8 mouse cellular contexts compared by ENCODE assay signal in the genomic region with DNA sequence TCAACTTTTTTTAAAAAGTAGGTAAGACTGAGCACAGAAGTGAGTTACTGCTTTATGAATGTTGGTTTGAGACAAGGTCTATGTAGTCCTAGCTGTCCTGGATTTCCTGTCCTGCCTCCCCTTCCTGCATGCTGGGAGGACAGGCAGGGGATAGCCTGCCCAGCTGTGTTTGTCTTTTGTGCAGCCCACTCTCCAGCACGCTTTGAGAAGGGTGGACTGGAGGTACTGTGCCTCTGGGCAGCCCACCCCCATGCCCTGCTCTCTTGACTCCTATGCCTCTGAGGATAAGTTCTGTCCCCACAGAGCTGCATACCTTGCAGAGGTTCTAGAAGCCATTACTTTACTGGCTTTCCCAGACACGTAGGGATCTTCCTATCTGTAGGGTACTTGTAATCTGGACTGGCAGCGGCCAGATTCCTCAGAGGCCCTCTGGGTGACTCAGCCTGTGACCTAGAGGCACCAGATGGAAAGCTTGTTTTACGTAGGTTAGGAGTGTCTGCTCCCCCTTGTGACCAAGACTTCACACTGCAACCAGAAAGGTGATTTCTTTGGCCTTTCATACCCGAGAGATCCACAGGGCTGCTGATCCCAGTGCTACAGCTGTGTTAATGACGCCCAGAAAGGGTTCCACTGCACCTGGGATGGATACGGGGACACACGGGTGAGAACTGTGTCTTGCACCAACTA. TPM values are rescaled to one million over a fixed set of nuclear protein-coding genes. Genes with fewer than 3 reads are reported as not detected.
DNase-seq lines count a peak whose midpoint lies in the region; ATAC-seq lines count a peak whose summit lies in the region.

No protein-coding gene starts in this region.

- H3K27me3 ChIP-seq in limb, embryonic 15.5 days, result no peaks in the 10 kb centered on the region
- H3K27me3 ChIP-seq in midbrain, embryonic 15.5 days (replicated peaks), result no peaks in the 10 kb centered on the region
- H3K27me3 ChIP-seq in stomach, embryonic 16.5 days (ENCODE audit: control insufficient read depth, insufficient read depth, low read length), result no peaks in the 10 kb centered on the region

- ATAC-seq in limb, embryonic 15.5 days (ENCODE audit: insufficient number of reproducible peaks, low FRiP score, low TSS enrichment, low read depth), result no peak
- ATAC-seq in midbrain, embryonic 15.5 days (replicated peaks), result peak; percentile 60
- peak; percentile 74; the same call in 1 of the 2 replicates for ATAC-seq in stomach, embryonic 16.5 days (ENCODE audit: insufficient read depth, low FRiP score)

- H3K4me3 ChIP-seq in limb, embryonic 15.5 days, result no peak overlapping the region
- no peak overlapping the region for H3K4me3 ChIP-seq in midbrain, embryonic 15.5 days
- no peak overlapping the region for H3K4me3 ChIP-seq in stomach, embryonic 16.5 days (replicated peaks; ENCODE audit: low read length)

- no peak overlapping the region for H3K4me2 ChIP-seq in limb, embryonic 15.5 days
- H3K4me2 ChIP-seq in midbrain, embryonic 15.5 days, result no peak overlapping the region
- no peak overlapping the region for H3K4me2 ChIP-seq in stomach, embryonic 16.5 days (ENCODE audit: low read depth, low read length)

- peak overlapping the region; percentile 60; the same call in 1 of the 2 replicates for H3K27ac ChIP-seq in limb, embryonic 15.5 days
- 0 out of 2 replicates have a peak overlapping the region, but pooled peaks have one; percentile 9 for H3K27ac ChIP-seq in midbrain, embryonic 15.5 days
- peak overlapping the region; percentile 77 for H3K27ac ChIP-seq in stomach, embryonic 16.5 days (ENCODE audit: low read length)

- DNase-seq in urinary bladder, postnatal 14 days (ENCODE audit: low spot score), result peak; percentile 70
- DNase-seq in urinary bladder, postnatal 10 days (ENCODE audit: low spot score), result no peak
- peak; percentile 74 to 82 for DNase-seq in cerebellum, postnatal 10 days
- DNase-seq in gastrocnemius, postnatal 10 days, result peak; percentile 49
- peak; percentile 73 for DNase-seq in hindlimb bud, embryonic 11.5 days (ENCODE audit: extremely low spot score, low read depth, low spot score)

- peaks cover 7% of the 10 kb centered on the region for H3K4me1 ChIP-seq in limb, embryonic 15.5 days
- peaks cover 2% of the 10 kb centered on the region; the same call in 1 of the 2 replicates for H3K4me1 ChIP-seq in midbrain, embryonic 15.5 days
- peaks cover 4% of the 10 kb centered on the region for H3K4me1 ChIP-seq in stomach, embryonic 16.5 days (ENCODE audit: control insufficient read depth, insufficient read depth, low read length)

- H3K36me3 ChIP-seq in limb, embryonic 15.5 days, result peaks cover 56% of the 10 kb centered on the region
- peaks cover 20% of the 10 kb centered on the region; the same call in 1 of the 2 replicates for H3K36me3 ChIP-seq in midbrain, embryonic 15.5 days (replicated peaks)
- peaks cover 11% of the 10 kb centered on the region; the same call in 1 of the 2 replicates for H3K36me3 ChIP-seq in stomach, embryonic 16.5 days (ENCODE audit: control insufficient read depth, insufficient read depth, low read length)

- no peak overlapping the region for H3K9ac ChIP-seq in limb, embryonic 15.5 days
- H3K9ac ChIP-seq in midbrain, embryonic 15.5 days, result no peak overlapping the region
- H3K9ac ChIP-seq in stomach, embryonic 16.5 days (ENCODE audit: low read length), result peak overlapping the region; percentile 46; the same call in 1 of the 2 replicates

- 26% methylated on average over 8 of the region's 8 CpGs for WGBS in limb, embryonic 15.5 days
- 30% methylated on average over 8 of the region's 8 CpGs for WGBS in midbrain, embryonic 15.5 days
- 14% methylated on average over 8 of the region's 8 CpGs for WGBS in stomach, embryonic 16.5 days

- H3K9me3 ChIP-seq in limb, embryonic 15.5 days, result no peaks in the 10 kb centered on the region
- H3K9me3 ChIP-seq in midbrain, embryonic 15.5 days, result no peaks in the 10 kb centered on the region
- H3K9me3 ChIP-seq in stomach, embryonic 16.5 days (replicated peaks; ENCODE audit: control insufficient read depth, low read length), result no peaks in the 10 kb centered on the region

RNA-seq across cellular contexts. Expression of a gene that starts 17.9 kb away (rescaled TPM):
- total RNA-seq in gastrocnemius, postnatal 10 days (2021), result 1 to 10 TPM; 4.6 to 6.1 TPM
- 6.4 and 7.0 TPM in 2 replicates for polyA plus RNA-seq in limb, embryonic 15.5 days (2015; fragmentation: Nextera tagmentation; extraction: Ambion mirVana)
- 32.0 and 35.0 TPM in 2 replicates for polyA plus RNA-seq in midbrain, embryonic 15.5 days (2015; fragmentation: Nextera tagmentation; extraction: Ambion mirVana)
- polyA plus RNA-seq in stomach, embryonic 16.5 days (2015; fragmentation: Nextera tagmentation; extraction: Ambion mirVana), result 3.7 and 4.1 TPM in 2 replicates

RNA-seq across cellular contexts. Expression of a gene that starts 39.5 kb away (rescaled TPM):
- total RNA-seq in gastrocnemius, postnatal 10 days (2021), result 10 to 100 TPM; 34.0 to 47.6 TPM
- polyA plus RNA-seq in limb, embryonic 15.5 days (2015; fragmentation: Nextera tagmentation; extraction: Ambion mirVana), result 26.6 and 27.0 TPM in 2 replicates
- 21.6 and 30.1 TPM in 2 replicates for polyA plus RNA-seq in midbrain, embryonic 15.5 days (2015; fragmentation: Nextera tagmentation; extraction: Ambion mirVana)
- polyA plus RNA-seq in stomach, embryonic 16.5 days (2015; fragmentation: Nextera tagmentation; extraction: Ambion mirVana), result 16.7 and 18.8 TPM in 2 replicates

RNA-seq across cellular contexts. Expression of a gene that starts 52.6 kb away (rescaled TPM):
- 10 to 100 TPM; 11.0 to 11.7 TPM for total RNA-seq in gastrocnemius, postnatal 10 days (2021)
- polyA plus RNA-seq in limb, embryonic 15.5 days (2015; fragmentation: Nextera tagmentation; extraction: Ambion mirVana), result 23.9 and 28.1 TPM in 2 replicates
- polyA plus RNA-seq in midbrain, embryonic 15.5 days (2015; fragmentation: Nextera tagmentation; extraction: Ambion mirVana), result 47.9 and 51.8 TPM in 2 replicates
- polyA plus RNA-seq in stomach, embryonic 16.5 days (2015; fragmentation: Nextera tagmentation; extraction: Ambion mirVana), result 11.8 and 12.8 TPM in 2 replicates

Comparison
In these comparisons a context has a peak if more than half of its experiments do, and no peak if none do; other contexts are left out.
1. H3K27ac ChIP-seq: peak in every context shown above with its lines; median percentile 77 in stomach, embryonic 16.5 days; 60 in limb, embryonic 15.5 days; 9 in midbrain, embryonic 15.5 days.